Mouse (Mus musculus): ENCODE data around the gene Arid1a. TPM values are rescaled to one million over a fixed set of nuclear protein-coding genes. Genes with fewer than 3 reads are reported as not detected.

Gene Arid1a
- polyA plus RNA-seq, 1 experiment from 2014 or later: 14.7 TPM

GRCm38 (mm10) chr4:133634043-133634410 lies 122.5 kb downstream of the Arid1a start:
- Histone ChIP-seq H3K27me3 (replicated peaks) (no peaks in the 10 kb centered on the region), H3K36me3 (no peaks in the 10 kb centered on the region), H3K4me3 (no peak overlapping the region; the same call in 1 of the 2 replicates), H3K9me3 (replicated peaks) (no peaks in the 10 kb centered on the region), H3K9ac (no peak overlapping the region), H3K4me2 (peak overlapping the region; percentile 97), H3K4me1 (peaks cover 45% of the 10 kb centered on the region), H3K27ac (0 out of 2 replicates have a peak overlapping the region, but pooled peaks have one; percentile 31)
- 62% methylated on average over 5 of the region's 5 CpGs for WGBS (ENCODE audit: insufficient replicate concordance)
- ATAC-seq: no peak

GRCm38 (mm10) chr4:133633332-133634042 lies 123.1 kb downstream of the Arid1a start:
- H3K4me2 ChIP-seq: peak overlapping the region; percentile 97
- H3K9ac ChIP-seq: peak overlapping the region; percentile 78
- no peaks in the 10 kb centered on the region for H3K27me3 ChIP-seq (replicated peaks)
- H3K4me1 ChIP-seq: peaks cover 46% of the 10 kb centered on the region
- H3K9me3 ChIP-seq (replicated peaks): no peaks in the 10 kb centered on the region
- WGBS (ENCODE audit: insufficient replicate concordance): 9% methylated on average over 39 of the region's 47 CpGs
- no peaks in the 10 kb centered on the region for H3K36me3 ChIP-seq
- H3K27ac ChIP-seq: peak overlapping the region; percentile 72
- ATAC-seq: peak; percentile 85
- H3K4me3 ChIP-seq: peak overlapping the region; percentile 74

GRCm38 (mm10) chr4:133632483-133633327 lies 123.9 kb downstream of the Arid1a start:
- 5% methylated on average over 45 of the region's 69 CpGs for WGBS (ENCODE audit: insufficient replicate concordance)

GRCm38 (mm10) chr4:133631769-133632411 lies 124.7 kb downstream of the Arid1a start:
- Histone ChIP-seq H3K27me3 (replicated peaks) (no peaks in the 10 kb centered on the region), H3K9ac (peak overlapping the region; percentile 78), H3K27ac (0 out of 2 replicates have a peak overlapping the region, but pooled peaks have one; percentile 72), H3K36me3 (peaks cover 3% of the 10 kb centered on the region), H3K4me1 (peaks cover 46% of the 10 kb centered on the region), H3K9me3 (replicated peaks) (no peaks in the 10 kb centered on the region), H3K4me2 (peak overlapping the region; percentile 97), H3K4me3 (peak overlapping the region; percentile 74)
- ATAC-seq: no peak
- WGBS (ENCODE audit: insufficient replicate concordance): 44% methylated on average over 9 of the region's 9 CpGs

More at GRCm38 (mm10) chr4:133632483-133633327, 123.9 kb downstream of the Arid1a start:
- Histone ChIP-seq H3K36me3 (no peaks in the 10 kb centered on the region), H3K27ac (peak overlapping the region; percentile 72), H3K9ac (peak overlapping the region; percentile 78), H3K4me2 (peak overlapping the region; percentile 97), H3K27me3 (replicated peaks) (no peaks in the 10 kb centered on the region), H3K4me1 (peaks cover 46% of the 10 kb centered on the region), H3K4me3 (peak overlapping the region; percentile 74), H3K9me3 (replicated peaks) (no peaks in the 10 kb centered on the region)
- peak; percentile 69 for ATAC-seq

GRCm38 (mm10) chr4:133631071-133631768 lies 125.3 kb downstream of the Arid1a start:
- 62% methylated on average over 14 of the region's 14 CpGs for WGBS (ENCODE audit: insufficient replicate concordance)
- ATAC-seq: no peak
- no peaks in the 10 kb centered on the region for H3K27me3 ChIP-seq (replicated peaks)
- H3K4me3 ChIP-seq: no peak overlapping the region
- H3K4me1 ChIP-seq: peaks cover 48% of the 10 kb centered on the region
- no peaks in the 10 kb centered on the region for H3K9me3 ChIP-seq (replicated peaks)
- H3K27ac ChIP-seq: no peak overlapping the region
- H3K36me3 ChIP-seq: peaks cover 9% of the 10 kb centered on the region
- peak overlapping the region; percentile 97 for H3K4me2 ChIP-seq
- H3K9ac ChIP-seq: no peak overlapping the region

GRCm38 (mm10) chr4:133630326-133630920 lies 126.1 kb downstream of the Arid1a start:
- H3K9me3 ChIP-seq (replicated peaks): no peaks in the 10 kb centered on the region
- H3K4me3 ChIP-seq: no peak overlapping the region
- H3K4me1 ChIP-seq: peaks cover 56% of the 10 kb centered on the region
- no peak overlapping the region for H3K4me2 ChIP-seq
- H3K27ac ChIP-seq: no peak overlapping the region
- ATAC-seq: no peak
- no peak overlapping the region for H3K9ac ChIP-seq
- peaks cover 14% of the 10 kb centered on the region for H3K36me3 ChIP-seq
- whole genome bisulfite sequencing (ENCODE audit: insufficient replicate concordance): 81% methylated on average over 8 of the region's 8 CpGs
- H3K27me3 ChIP-seq (replicated peaks): no peaks in the 10 kb centered on the region

- no peak overlapping the region for H3K27ac ChIP-seq
- H3K9ac ChIP-seq: no peak overlapping the region
- H3K36me3 ChIP-seq: peaks cover 18% of the 10 kb centered on the region
- peaks cover 69% of the 10 kb centered on the region for H3K4me1 ChIP-seq
- no peaks in the 10 kb centered on the region for H3K27me3 ChIP-seq (replicated peaks)
- 63% methylated on average over 7 of the region's 7 CpGs for WGBS (ENCODE audit: insufficient replicate concordance)
- H3K9me3 ChIP-seq (replicated peaks): no peaks in the 10 kb centered on the region
- no peak overlapping the region for H3K4me3 ChIP-seq
- ATAC-seq: no peak
- no peak overlapping the region for H3K4me2 ChIP-seq
Measured at GRCm38 (mm10) chr4:133629191-133629590, 127.4 kb downstream of the Arid1a start.

Small RNA genes within 50 kb of the gene (microRNA-seq; reads per million reads assigned to microRNA genes)
- 1.1 reads per million for gene Mir7227

Other genes starting within 250 kb of the Arid1a start
- gene Kdf1, start 237.8 kb downstream of the Arid1a start, polyA plus RNA-seq (2016; fragmentation: Nextera tagmentation; extraction: Ambion mirVana): 0.26 and 0.44 TPM in 2 replicates
- gene Nudc, start 210.8 kb downstream of the Arid1a start, polyA plus RNA-seq (2016; fragmentation: Nextera tagmentation; extraction: Ambion mirVana): 285 and 299 TPM in 2 replicates
- 0.56 and 0.77 TPM in 2 replicates for gene Nr0b2, start 203.4 kb downstream of the Arid1a start, polyA plus RNA-seq (2016; fragmentation: Nextera tagmentation; extraction: Ambion mirVana)
- 7.8 and 8.9 TPM in 2 replicates for gene Gpatch3, start 182.0 kb downstream of the Arid1a start, polyA plus RNA-seq (2016; fragmentation: Nextera tagmentation; extraction: Ambion mirVana)
- gene Gpn2, start 172.4 kb downstream of the Arid1a start, polyA plus RNA-seq (2016; fragmentation: Nextera tagmentation; extraction: Ambion mirVana): 15.2 and 16.2 TPM in 2 replicates
- gene Sfn, start 154.6 kb downstream of the Arid1a start, polyA plus RNA-seq (2016; fragmentation: Nextera tagmentation; extraction: Ambion mirVana): 0.21 and 0.81 TPM in 2 replicates
- 4.6 and 5.5 TPM in 2 replicates for gene Zdhhc18, start 106.6 kb downstream of the Arid1a start, polyA plus RNA-seq (2016; fragmentation: Nextera tagmentation; extraction: Ambion mirVana)
- gene Pigv, start 84.1 kb downstream of the Arid1a start, polyA plus RNA-seq (2016; fragmentation: Nextera tagmentation; extraction: Ambion mirVana): 7.0 and 10.0 TPM in 2 replicates
- gene Rps6ka1, start 131.0 kb upstream of the Arid1a start, polyA plus RNA-seq (2016; fragmentation: Nextera tagmentation; extraction: Ambion mirVana): 60.9 and 63.1 TPM in 2 replicates
- 971 and 1,001 TPM in 2 replicates for gene Hmgn2, start 211.9 kb upstream of the Arid1a start, polyA plus RNA-seq (2016; fragmentation: Nextera tagmentation; extraction: Ambion mirVana)
- 24.5 and 25.6 TPM in 2 replicates for gene Dhdds, start 244.1 kb upstream of the Arid1a start, polyA plus RNA-seq (2016; fragmentation: Nextera tagmentation; extraction: Ambion mirVana)

Measured in liver, embryonic 12.5 days (tissue).